Mouse (Mus musculus) brain, embryonic 14.5 days (tissue): Measurements from ENCODE around the gene Taf1b.

Source experiments
- CTCF ChIP-seq: fragments of 200-500 bp; IDR thresholded peaks from 2 replicates; pipeline ENCODE4 v1.5.1; 2012; ENCODE audit warnings: inconsistent platforms, mild to moderate bottlenecking, moderate library complexity, borderline replicate concordance; ENCODE audit not compliant: insufficient read depth, insufficient read length; ENCODE audit errors: extremely low read depth
- POLR2A ChIP-seq: fragments of 200-500 bp; IDR thresholded peaks from 2 replicates; pipeline ENCODE4 v1.6.1; 2012; ENCODE audit warnings: mild to moderate bottlenecking, inconsistent platforms, borderline replicate concordance; ENCODE audit not compliant: poor library complexity, insufficient read depth, insufficient read length, severe bottlenecking; ENCODE audit errors: extremely low read depth

GRCm38 (mm10) chr12:24486882-24487281 is 11.3 kb upstream of the Taf1b start:
- TF ChIP-seq CTCF (no peak), POLR2A (no peak)
